Mouse (Mus musculus): Measurements from ENCODE around the gene Acss3. TPM values are rescaled to one million over a fixed set of nuclear protein-coding genes. Genes with fewer than 3 reads are reported as not detected.

Acss3 gene
- 57.0 TPM for polyA plus RNA-seq (2014; fragmentation: Illumina TruSeq; extraction: RNeasy Lipid Tissue Mini Kit (QIAGEN cat#74804); ENCODE audit: low read depth, low replicate concordance)

DNA sequence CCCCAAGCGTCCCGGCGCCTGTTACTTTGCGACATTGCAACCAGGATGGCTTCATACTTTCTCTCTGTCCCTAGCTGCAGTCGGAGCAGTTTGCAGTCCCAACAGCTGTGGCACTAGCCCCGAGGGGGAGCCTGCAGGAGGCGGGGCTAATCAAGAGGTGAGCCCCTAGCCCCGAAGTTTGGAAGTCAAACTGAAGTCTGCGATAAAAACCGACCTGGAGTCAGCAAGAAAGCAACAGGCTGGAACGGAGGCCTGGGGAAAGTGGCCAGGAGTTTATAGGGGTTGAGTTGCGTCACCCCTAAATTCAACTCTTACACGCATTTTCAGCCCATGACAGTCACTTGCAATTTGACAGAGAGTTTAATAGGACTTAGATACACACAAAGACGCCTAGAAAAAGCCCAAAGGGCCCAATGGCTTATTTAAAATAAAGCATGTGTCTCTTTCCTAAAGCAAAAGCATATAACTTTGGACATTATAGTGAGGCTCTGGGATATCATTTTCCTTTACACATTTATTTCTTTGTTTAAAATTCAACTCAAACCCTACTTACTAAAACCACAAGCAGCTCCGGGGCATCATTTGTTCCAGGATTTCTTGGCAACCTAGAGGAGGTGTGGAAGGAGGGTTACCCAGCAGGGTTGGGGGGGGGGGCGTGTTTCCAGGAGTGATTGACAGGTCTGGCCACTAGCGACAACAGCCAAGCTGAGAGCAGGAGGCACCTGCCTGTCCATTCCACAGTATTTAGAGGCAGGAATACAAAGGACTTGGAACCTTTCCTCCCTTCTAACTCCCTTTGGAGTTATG lies at the start of gene Acss3:
Acss3 (minus strand) TSS at position 140 of the 807 bp plus-strand sequence.

Other genes starting within 250 kb of the Acss3 start
- 3.5 TPM for gene Lin7a, start 148.0 kb upstream of the Acss3 start, polyA plus RNA-seq (2014; fragmentation: Illumina TruSeq; extraction: RNeasy Lipid Tissue Mini Kit (QIAGEN cat#74804); ENCODE audit: low read depth, low replicate concordance)